Mouse (Mus musculus) erythroblast, embryonic 14.5 days (primary cell): Measurements from ENCODE around the gene Slamf9.

Experiments
- GATA1 ChIP-seq: IDR thresholded peaks from 2 replicates; pipeline ENCODE4 v1.6.1; 2012; ENCODE audit warnings: low read length, inconsistent platforms, mixed read lengths
- TAL1 ChIP-seq: IDR thresholded peaks from 3 replicates; pipeline ENCODE4 v1.6.1; 2012; ENCODE audit warnings: low read length, inconsistent platforms, mixed read lengths

GRCm38 (mm10) chr1:172514213-172514529 is 39.0 kb downstream of the Slamf9 start:
- TF ChIP-seq GATA1 (no peak), TAL1 (no peak)
